Comparison of ENCODE assay signal across 18 mouse cellular contexts in genomic region chr1:47164417-47164816, GRCm38 (mm10).
DNase-seq lines count a peak whose midpoint lies in the region; ATAC-seq and TF ChIP-seq lines count a peak whose summit lies in the region.
"Had no signal": no experiment of that assay in that cellular context is flagged by ENCODE, and none has a peak within 500 bp of the region (broad histone marks: within the 10 kb centered on the region; RNA-seq: fewer than 3 reads in every experiment).

No protein-coding gene starts in this region.

- H3K27ac ChIP-seq in hindbrain, embryonic 12.5 days = no peak overlapping the region
- no peak overlapping the region for H3K27ac ChIP-seq in hindbrain, embryonic 11.5 days (ENCODE audit: low read depth, low read length)
- H3K27ac ChIP-seq in forebrain, embryonic 15.5 days (replicated peaks) = peak overlapping the region; percentile 37; the same call in 1 of the 2 replicates
- H3K27ac ChIP-seq in limb, embryonic 15.5 days = no peak overlapping the region
- H3K27ac ChIP-seq in cerebellum, adult 2 months (ENCODE audit: insufficient read depth, low read length) = no peak overlapping the region
- H3K27ac ChIP-seq: embryonic facial prominence, embryonic 13.5 days; liver, embryonic 15.5 days had no signal

- H3K9ac ChIP-seq in hindbrain, embryonic 12.5 days = no peak overlapping the region
- no peak overlapping the region for H3K9ac ChIP-seq in hindbrain, embryonic 11.5 days (ENCODE audit: low read depth, low read length)
- H3K9ac ChIP-seq in forebrain, embryonic 15.5 days (replicated peaks) = no peak overlapping the region
- H3K9ac ChIP-seq in limb, embryonic 15.5 days = no peak overlapping the region
- H3K9ac ChIP-seq: embryonic facial prominence, embryonic 13.5 days; liver, embryonic 15.5 days had no signal

- 71% methylated on average over 3 of the region's 3 CpGs for WGBS in hindbrain, embryonic 12.5 days
- WGBS in hindbrain, embryonic 11.5 days = 78% methylated on average over 3 of the region's 3 CpGs
- WGBS in forebrain, embryonic 15.5 days = 40% methylated on average over 3 of the region's 3 CpGs
- WGBS in limb, embryonic 15.5 days = 41% methylated on average over 3 of the region's 3 CpGs
- 72% methylated on average over 3 of the region's 3 CpGs for WGBS in cerebellum, adult 2 months

- no peak for TF ChIP-seq CTCF in cerebellum, adult 2 months (IDR thresholded peaks at IDR 0.05; ENCODE audit: borderline replicate concordance, insufficient read depth, low read depth, low read length)

- no peak for DNase-seq in hindbrain, embryonic 11.5 days (ENCODE audit: low spot score)
- DNase-seq in Muller cell, postnatal 12 days (ENCODE audit: inconsistent ontology term) = peak; percentile 49
- no peak for DNase-seq in cerebellum, adult 2 months
- no peak for DNase-seq in adrenal gland, postnatal 10 days
- DNase-seq in frontal cortex, adult 2 months (ENCODE audit: extremely low spot score in 1 of 2, low spot score in 1 of 2) = no peak
- DNase-seq: adrenal gland, postnatal 36 days; cerebellum, adult 9-11 months; kidney, adult 8-10 months; lung, postnatal 10 days; right cerebral cortex, postnatal 4 days; thymus, postnatal 36 days had no signal

- no peaks in the 10 kb centered on the region for H3K9me3 ChIP-seq in hindbrain, embryonic 12.5 days (replicated peaks)
- no peaks in the 10 kb centered on the region for H3K9me3 ChIP-seq in hindbrain, embryonic 11.5 days (ENCODE audit: control insufficient read depth, low read length)
- 0 out of 2 replicates have a peak, but pooled peaks cover 6% of the 10 kb centered on the region for H3K9me3 ChIP-seq in forebrain, embryonic 15.5 days
- no peaks in the 10 kb centered on the region for H3K9me3 ChIP-seq in limb, embryonic 15.5 days
- H3K9me3 ChIP-seq: embryonic facial prominence, embryonic 13.5 days; liver, embryonic 15.5 days had no signal

- no peaks in the 10 kb centered on the region for H3K4me1 ChIP-seq in hindbrain, embryonic 12.5 days
- H3K4me1 ChIP-seq in hindbrain, embryonic 11.5 days (replicated peaks; ENCODE audit: control insufficient read depth, insufficient read depth, low read length) = no peaks in the 10 kb centered on the region
- H3K4me1 ChIP-seq in forebrain, embryonic 15.5 days = peaks cover 10% of the 10 kb centered on the region; the same call in 1 of the 2 replicates
- H3K4me1 ChIP-seq in limb, embryonic 15.5 days = no peaks in the 10 kb centered on the region
- H3K4me1 ChIP-seq in cerebellum, adult 2 months (ENCODE audit: control insufficient read depth, insufficient read depth, low read length) = no peaks in the 10 kb centered on the region
- H3K4me1 ChIP-seq: liver, embryonic 15.5 days had no signal

- 0 out of 2 replicates have a peak, but pooled peaks have one; percentile 22 for ATAC-seq in hindbrain, embryonic 12.5 days (ENCODE audit: low FRiP score)
- ATAC-seq in hindbrain, embryonic 11.5 days (ENCODE audit: low FRiP score) = no peak
- 0 out of 2 replicates have a peak, but pooled peaks have one; percentile 20 for ATAC-seq in forebrain, embryonic 15.5 days (replicated peaks)
- ATAC-seq in limb, embryonic 15.5 days (ENCODE audit: insufficient number of reproducible peaks, low FRiP score, low TSS enrichment, low read depth) = 0 out of 2 replicates have a peak, but pooled peaks have one; percentile 63
- ATAC-seq: activated CD4-positive, CD25-positive, alpha-beta regulatory T cell, adult 4 months; Patski had no signal

- H3K4me2 ChIP-seq in hindbrain, embryonic 12.5 days (replicated peaks) = no peak overlapping the region
- no peak overlapping the region for H3K4me2 ChIP-seq in hindbrain, embryonic 11.5 days (replicated peaks; ENCODE audit: low read depth, low read length)
- H3K4me2 ChIP-seq in forebrain, embryonic 15.5 days (replicated peaks) = no peak overlapping the region
- no peak overlapping the region for H3K4me2 ChIP-seq in limb, embryonic 15.5 days
- H3K4me2 ChIP-seq: embryonic facial prominence, embryonic 13.5 days; liver, embryonic 15.5 days had no signal

- no peaks in the 10 kb centered on the region for H3K36me3 ChIP-seq in hindbrain, embryonic 12.5 days
- H3K36me3 ChIP-seq in hindbrain, embryonic 11.5 days (ENCODE audit: control insufficient read depth, insufficient read depth, low read length) = no peaks in the 10 kb centered on the region
- no peaks in the 10 kb centered on the region for H3K36me3 ChIP-seq in forebrain, embryonic 15.5 days
- no peaks in the 10 kb centered on the region for H3K36me3 ChIP-seq in limb, embryonic 15.5 days
- H3K36me3 ChIP-seq: embryonic facial prominence, embryonic 13.5 days; liver, embryonic 15.5 days had no signal

- no peak overlapping the region for H3K4me3 ChIP-seq in hindbrain, embryonic 12.5 days
- H3K4me3 ChIP-seq in hindbrain, embryonic 11.5 days (ENCODE audit: low read depth, low read length) = no peak overlapping the region
- H3K4me3 ChIP-seq in forebrain, embryonic 15.5 days = no peak overlapping the region
- H3K4me3 ChIP-seq in limb, embryonic 15.5 days = no peak overlapping the region
- H3K4me3 ChIP-seq in cerebellum, adult 2 months (replicated peaks; ENCODE audit: insufficient read depth, low read depth, low read length) = no peak overlapping the region
- H3K4me3 ChIP-seq: embryonic facial prominence, embryonic 13.5 days; liver, embryonic 15.5 days had no signal

- no peaks in the 10 kb centered on the region for H3K27me3 ChIP-seq in hindbrain, embryonic 12.5 days
- H3K27me3 ChIP-seq in hindbrain, embryonic 11.5 days (ENCODE audit: control insufficient read depth, insufficient read depth, low read length) = no peaks in the 10 kb centered on the region
- H3K27me3 ChIP-seq in forebrain, embryonic 15.5 days = no peaks in the 10 kb centered on the region
- no peaks in the 10 kb centered on the region for H3K27me3 ChIP-seq in limb, embryonic 15.5 days
- no peaks in the 10 kb centered on the region for H3K27me3 ChIP-seq in cerebellum, adult 2 months (ENCODE audit: control insufficient read depth, insufficient read depth, low read length)
- H3K27me3 ChIP-seq: embryonic facial prominence, embryonic 13.5 days; liver, embryonic 15.5 days; Patski had no signal

- TF ChIP-seq POLR2A in cerebellum, adult 2 months (IDR thresholded peaks at IDR 0.05; ENCODE audit: borderline replicate concordance, insufficient read depth, low read length) = no peak
